Mouse (Mus musculus) gastrocnemius, adult 18-20 months (tissue): ENCODE measurements around the gene Git1. TPM values are rescaled to one million over a fixed set of nuclear protein-coding genes. Genes with fewer than 3 reads are reported as not detected.

Experiments
- DNase-seq: peaks from one replicate; pipeline ENCODE4 v3.0.0; 2021; ENCODE audit warnings: low spot score
- total RNA-seq, 2 experiments: library from RNA; stranded (reverse); gene quantifications; 2 replicates each; pipeline ENCODE4 v1.2.3; 2021

Gene Git1
- total RNA-seq, 2 experiments from 2014 or later, result 28.0 to 37.1 TPM

DNA sequence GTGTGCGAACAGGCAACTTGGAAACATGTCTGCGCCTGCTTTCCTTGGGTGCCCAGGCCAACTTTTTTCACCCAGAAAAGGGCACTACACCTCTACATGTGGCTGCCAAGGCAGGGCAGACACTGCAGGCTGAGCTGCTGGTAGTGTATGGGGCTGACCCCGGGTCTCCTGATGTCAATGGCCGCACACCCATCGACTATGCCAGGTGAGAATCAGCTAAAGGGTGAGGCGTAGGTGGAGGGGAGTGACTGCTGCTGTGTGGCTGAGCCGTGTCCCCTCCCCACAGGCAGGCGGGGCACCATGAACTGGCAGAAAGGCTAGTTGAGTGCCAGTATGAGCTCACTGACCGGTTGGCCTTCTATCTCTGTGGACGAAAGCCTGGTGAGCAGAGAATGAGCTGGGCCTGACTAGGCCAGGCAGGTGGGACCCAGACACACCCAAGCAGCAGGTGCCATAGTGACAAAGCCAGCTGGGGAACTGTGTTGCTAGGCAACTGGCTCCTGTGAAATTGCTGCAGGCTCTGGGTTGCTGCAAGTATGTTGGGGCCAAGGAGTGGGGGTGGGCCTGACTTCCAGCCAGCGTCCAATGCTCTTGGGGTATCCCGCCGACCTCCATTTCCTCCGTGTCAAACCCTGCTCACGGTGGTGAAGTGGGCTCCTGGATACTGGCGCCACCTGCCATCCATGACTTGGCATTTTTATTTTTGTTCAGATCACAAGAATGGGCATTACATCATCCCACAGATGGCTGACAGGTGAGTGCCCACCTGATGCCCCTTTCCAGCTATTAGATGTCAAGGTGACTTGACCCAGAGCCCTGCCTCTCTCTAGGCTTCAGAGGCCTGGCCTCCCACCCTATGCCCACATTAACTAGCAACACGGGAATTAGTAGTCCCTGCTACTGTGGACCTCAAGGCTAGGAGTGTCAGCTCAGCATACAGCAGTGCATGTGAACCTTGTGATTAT is 7.3 kb downstream of the Git1 start:
- no peak for DNase-seq

- peak; percentile 86 for DNase-seq
Measured at GRCm38 (mm10) chr11:77501392-77501791, 8.0 kb downstream of the Git1 start.

- DNase-seq, result no peak
Measured at GRCm38 (mm10) chr11:77501971-77502370, 8.6 kb downstream of the Git1 start.

GRCm38 (mm10) chr11:77502481-77502880 is 9.1 kb downstream of the Git1 start:
- no peak for DNase-seq

GRCm38 (mm10) chr11:77503511-77503910 is 10.1 kb downstream of the Git1 start:
- DNase-seq, result no peak

- no peak for DNase-seq
Measured at GRCm38 (mm10) chr11:77504377-77504776, 11.0 kb downstream of the Git1 start.

- no peak for DNase-seq
Measured at GRCm38 (mm10) chr11:77505291-77505980, 12.1 kb downstream of the Git1 start.

DNA sequence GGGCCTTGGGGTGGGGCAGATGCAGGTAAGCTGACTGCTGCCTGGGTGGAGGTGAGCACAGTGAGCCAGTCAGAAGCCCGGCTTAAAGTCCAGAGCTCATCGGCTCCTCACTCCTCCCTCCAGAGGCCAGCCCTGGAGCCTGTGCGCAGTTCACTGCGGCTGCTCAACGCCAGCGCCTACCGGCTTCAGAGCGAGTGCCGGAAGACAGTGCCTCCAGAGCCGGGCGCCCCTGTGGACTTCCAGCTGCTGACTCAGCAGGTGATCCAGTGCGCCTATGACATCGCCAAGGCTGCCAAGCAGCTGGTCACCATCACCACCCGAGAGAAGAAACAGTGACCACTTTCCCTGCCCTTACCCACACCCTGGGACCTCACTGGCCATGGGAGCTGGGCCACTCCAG is 12.9 kb downstream of the Git1 start:
- no peak for DNase-seq

- DNase-seq, result no peak
Measured at GRCm38 (mm10) chr11:77506941-77507340, 13.6 kb downstream of the Git1 start.

DNA sequence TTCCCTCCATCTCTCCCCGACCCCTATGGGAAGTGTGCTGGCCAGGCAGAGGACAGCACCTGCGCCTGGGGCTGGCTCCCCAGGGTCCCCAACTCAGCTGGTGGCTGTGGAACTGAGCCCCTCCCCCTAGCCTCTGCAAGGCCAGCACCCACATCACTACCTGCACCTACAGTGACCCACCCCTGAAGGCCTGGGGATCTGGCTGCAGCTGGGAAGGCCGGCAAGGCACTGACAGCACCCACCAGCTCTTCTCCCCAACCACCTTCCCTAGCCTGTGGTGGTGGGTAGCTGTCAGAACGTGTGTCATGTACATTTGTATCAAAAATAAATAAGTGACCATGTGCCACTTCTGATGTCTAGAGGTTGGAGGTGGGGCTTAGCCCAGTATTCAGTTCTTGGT is 14.1 kb downstream of the Git1 start:
- DNase-seq, result no peak

DNA sequence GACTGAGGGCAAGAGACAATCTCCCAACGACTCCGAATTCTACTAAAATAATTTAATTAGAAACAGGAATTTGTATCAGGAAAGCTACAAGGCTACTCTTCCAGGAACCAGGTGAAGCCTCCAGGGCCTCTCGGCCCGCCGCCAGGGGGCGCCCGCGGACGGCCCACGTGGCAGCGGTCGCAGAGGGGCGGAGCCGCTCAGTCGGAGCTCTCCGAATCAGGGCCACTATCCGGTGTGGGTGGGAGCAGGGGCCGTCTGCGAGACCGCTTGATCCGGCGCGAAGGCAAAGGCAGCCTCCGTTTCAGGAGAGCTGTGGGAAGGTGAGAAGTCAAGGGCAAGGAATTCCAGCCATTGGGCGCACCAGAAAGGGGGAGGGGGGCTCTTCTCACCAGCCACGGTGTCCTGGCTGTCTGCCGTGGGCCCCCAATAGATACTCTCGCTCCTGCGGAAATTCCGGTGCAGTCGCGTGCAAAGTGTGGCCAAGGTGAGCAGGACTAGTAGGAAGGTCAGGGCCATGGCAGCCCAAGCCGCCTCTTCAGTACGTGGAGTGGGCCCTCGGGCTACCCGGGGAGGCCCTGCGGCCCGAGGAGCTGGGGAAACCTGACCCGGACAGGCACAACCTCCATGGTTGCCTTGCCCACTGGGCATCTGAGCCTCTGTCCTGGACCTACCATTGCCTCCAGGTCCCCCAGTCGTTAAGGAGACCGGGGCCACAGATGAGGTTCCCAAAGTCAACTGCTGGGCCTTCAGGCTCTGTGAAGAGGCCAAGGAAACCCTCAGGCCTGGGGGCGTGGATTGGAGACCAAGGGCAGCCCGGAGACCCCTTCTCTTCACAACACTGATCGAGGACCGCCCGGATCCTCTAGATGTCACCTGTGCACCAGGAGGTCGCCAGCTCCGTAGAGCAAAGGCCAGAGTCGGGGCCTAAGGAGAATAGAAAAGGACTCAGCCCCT is 15.0 kb downstream of the Git1 start:
- DNase-seq, result peak; percentile 74

DNA sequence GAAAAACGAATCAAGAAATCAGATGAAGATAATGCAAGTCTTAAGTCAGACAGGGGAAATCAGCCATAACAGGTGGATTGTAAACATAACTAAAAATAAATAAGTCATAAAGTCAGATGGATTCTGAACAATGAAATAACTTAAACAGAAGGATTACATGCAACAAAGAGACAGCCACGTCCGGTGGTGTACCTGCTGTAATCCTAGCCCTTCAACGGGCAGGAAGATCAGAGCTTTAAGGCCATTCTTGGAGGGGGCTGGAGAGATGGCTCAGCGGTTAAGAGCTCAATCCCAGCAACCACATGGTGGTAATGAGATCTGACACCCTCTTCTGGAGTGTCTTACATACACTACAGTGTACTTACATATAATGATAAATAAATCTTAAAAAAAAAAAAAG is 18.0 kb downstream of the Git1 start:
- no peak for DNase-seq

GRCm38 (mm10) chr11:77512891-77513810 is 19.8 kb downstream of the Git1 start:
- peak; percentile 82 for DNase-seq

GRCm38 (mm10) chr11:77513811-77514170 is 20.4 kb downstream of the Git1 start:
- no peak for DNase-seq

- no peak for DNase-seq
Measured at GRCm38 (mm10) chr11:77514281-77514831, 21.0 kb downstream of the Git1 start.

DNA sequence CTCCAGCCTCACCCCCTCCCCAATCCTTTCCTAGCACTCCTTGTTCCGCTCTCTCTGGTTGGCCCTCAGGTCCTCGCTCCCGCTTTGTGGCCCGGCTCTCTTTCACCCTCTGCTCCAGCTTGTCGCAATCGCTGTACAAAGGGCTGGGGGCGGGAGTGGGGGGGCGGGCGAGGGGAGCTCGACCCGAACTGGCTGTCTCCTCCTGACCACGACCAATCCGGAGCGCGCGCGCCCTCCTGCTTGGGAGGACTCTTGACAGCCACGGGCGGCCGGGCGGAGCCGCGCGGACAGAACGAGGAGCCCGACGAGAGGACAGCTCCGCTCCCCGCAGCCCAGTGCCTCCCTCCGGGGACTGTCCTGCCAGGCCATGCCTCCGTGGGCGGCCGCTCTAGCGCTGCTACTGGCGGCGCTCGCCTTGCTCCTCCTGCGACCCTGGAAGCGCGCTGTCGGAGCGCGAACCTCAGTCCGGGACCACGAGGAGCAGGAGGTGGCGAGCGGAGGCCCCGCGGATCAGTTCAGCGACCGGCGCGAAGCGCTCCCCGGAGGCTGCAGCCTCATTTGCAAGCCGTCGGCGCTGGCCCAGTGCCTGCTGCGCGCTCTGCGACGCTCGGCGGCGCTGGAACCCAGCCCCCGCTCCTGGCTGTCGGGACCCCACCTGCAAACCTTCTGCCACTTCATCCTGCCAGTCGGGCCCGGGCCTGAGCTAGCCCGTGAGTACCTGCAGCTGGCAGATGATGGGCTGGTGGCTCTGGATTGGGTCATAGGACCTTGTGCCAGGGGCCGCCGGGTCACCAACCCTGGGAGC is 21.7 kb downstream of the Git1 start, which contains the start of gene Abhd15:
Abhd15 (plus strand) TSS at position 290 of the 805 bp plus-strand sequence.
- DNase-seq, result peak; percentile 75

GRCm38 (mm10) chr11:77515637-77516552 is 22.5 kb downstream of the Git1 start, which contains the start of gene Trp53i13:
TSS of gene Trp53i13 (minus strand) at chr11:77515980.
- DNase-seq, result no peak
